Mouse (Mus musculus): ENCODE measurements around the gene Zdhhc8.

- TF ChIP-seq CTCF (IDR thresholded peaks at IDR 0.05; ENCODE audit: low read depth) (0 out of 2 replicates have a peak, but pooled peaks have one; percentile 17), EP300 (IDR thresholded peaks at IDR 0.05; ENCODE audit: low read depth) (no peak)
Observed at GRCm38 (mm10) chr16:18230617-18231016, 4.3 kb downstream of the Zdhhc8 start.
